Mouse (Mus musculus): ENCODE measurements around the gene Dnajc17. TPM values are rescaled to one million over a fixed set of nuclear protein-coding genes. Genes with fewer than 3 reads are reported as not detected.

The Dnajc17 gene
- 17.0 and 22.3 TPM in 2 replicates for polyA plus RNA-seq (2015; fragmentation: Nextera tagmentation; extraction: Ambion mirVana)

DNA sequence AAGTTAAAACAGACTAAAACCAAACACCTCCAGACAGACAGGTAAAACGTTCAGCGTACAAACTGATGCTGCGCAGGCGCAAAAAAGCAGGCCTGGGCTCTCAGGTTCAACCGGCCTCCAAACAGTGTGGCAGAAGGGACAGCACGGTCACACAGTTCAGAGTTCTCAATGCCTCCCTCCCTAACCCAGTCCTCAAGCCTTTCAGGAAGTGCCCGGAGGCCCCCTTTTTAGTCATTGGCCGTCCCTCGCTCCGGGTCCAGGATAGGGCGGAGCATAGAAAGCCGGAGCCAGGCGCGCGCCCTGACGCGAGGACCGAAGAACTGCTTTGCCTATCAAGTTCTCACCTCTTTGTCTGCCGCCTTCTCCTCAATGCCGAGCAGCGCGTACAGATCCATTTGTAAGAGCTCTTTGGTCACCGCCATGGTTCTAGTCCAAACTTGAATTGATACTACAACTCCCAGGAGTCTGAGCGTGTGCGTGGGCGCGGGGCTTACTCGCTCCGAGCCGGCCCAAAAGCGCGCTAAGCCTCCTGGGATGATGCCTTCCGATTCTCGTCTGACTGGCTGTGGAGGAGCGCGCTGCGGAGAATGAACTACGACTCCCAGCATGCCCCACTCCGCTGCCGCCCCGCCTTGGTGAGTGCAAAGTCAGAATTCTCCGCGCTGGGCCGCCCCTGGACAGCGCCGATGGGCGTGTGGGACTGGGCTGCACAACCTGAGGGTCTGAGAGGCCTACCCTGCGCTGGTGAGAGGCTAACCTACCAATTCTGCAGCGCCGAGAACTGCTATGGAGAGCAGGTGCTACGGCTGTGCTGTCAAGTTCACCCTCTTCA lies at the start of gene Dnajc17, which contains the start of gene Zfyve19:
Gene Dnajc17, minus strand, starts transcription at position 452 of the 832 bp plus-strand sequence.
Gene Zfyve19, plus strand, starts transcription at position 274 of the 832 bp plus-strand sequence.
- Histone ChIP-seq H3K36me3 (ENCODE audit: control insufficient read depth, insufficient read depth, low read length) (peaks cover 11% of the 10 kb centered on the region), H3K4me3 (ENCODE audit: low read length) (peak within 1 kb of the TSS; percentile 86), H3K27me3 (ENCODE audit: control insufficient read depth, insufficient read depth, low read depth, low read length) (no peaks in the 10 kb centered on the region), H3K9ac (ENCODE audit: low read length) (peak within 1 kb of the TSS; percentile 81), H3K9me3 (ENCODE audit: control insufficient read depth, low read length) (no peaks in the 10 kb centered on the region), H3K4me1 (replicated peaks; ENCODE audit: control insufficient read depth, insufficient read depth, low read length) (peaks cover 12% of the 10 kb centered on the region), H3K27ac (ENCODE audit: low read length) (peak within 1 kb of the TSS; percentile 91), H3K4me2 (ENCODE audit: low read depth, low read length) (peak within 1 kb of the TSS; percentile 81)
- WGBS, result under 1% methylated on average over 51 of the region's 51 CpGs
- peak; percentile 99 for ATAC-seq (ENCODE audit: low read depth)

DNA sequence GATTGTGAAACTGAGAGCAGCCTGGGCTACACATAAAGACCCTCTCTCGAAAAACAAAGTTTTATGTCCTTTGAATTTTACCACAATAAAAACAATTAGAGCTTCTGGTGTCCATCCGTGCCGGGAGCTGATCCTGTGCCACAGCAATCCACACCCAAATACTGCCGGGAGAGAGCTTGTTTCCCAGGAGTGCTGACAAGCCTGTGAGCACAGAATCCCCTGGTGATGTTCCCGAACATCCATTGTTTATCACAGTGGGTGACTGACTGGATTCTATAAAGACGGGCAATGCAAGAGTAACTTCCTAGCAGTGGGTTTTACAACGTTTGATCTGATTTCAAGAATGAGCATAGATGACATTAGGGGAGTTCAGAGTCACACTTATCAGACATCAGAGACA lies 46.4 kb upstream of the Dnajc17 start:
- Histone ChIP-seq H3K9ac (ENCODE audit: low read length) (no peak overlapping the region), H3K27me3 (ENCODE audit: control insufficient read depth, insufficient read depth, low read depth, low read length) (peaks cover 11% of the 10 kb centered on the region), H3K36me3 (ENCODE audit: control insufficient read depth, insufficient read depth, low read length) (no peaks in the 10 kb centered on the region), H3K9me3 (ENCODE audit: control insufficient read depth, low read length) (no peaks in the 10 kb centered on the region), H3K4me3 (ENCODE audit: low read length) (no peak overlapping the region), H3K27ac (ENCODE audit: low read length) (no peak overlapping the region), H3K4me2 (ENCODE audit: low read depth, low read length) (no peak overlapping the region), H3K4me1 (replicated peaks; ENCODE audit: control insufficient read depth, insufficient read depth, low read length) (0 out of 2 replicates have a peak, but pooled peaks cover 3% of the 10 kb centered on the region)
- ATAC-seq (ENCODE audit: low read depth), result no peak
- 27% methylated on average over 7 of the region's 7 CpGs for WGBS

DNA sequence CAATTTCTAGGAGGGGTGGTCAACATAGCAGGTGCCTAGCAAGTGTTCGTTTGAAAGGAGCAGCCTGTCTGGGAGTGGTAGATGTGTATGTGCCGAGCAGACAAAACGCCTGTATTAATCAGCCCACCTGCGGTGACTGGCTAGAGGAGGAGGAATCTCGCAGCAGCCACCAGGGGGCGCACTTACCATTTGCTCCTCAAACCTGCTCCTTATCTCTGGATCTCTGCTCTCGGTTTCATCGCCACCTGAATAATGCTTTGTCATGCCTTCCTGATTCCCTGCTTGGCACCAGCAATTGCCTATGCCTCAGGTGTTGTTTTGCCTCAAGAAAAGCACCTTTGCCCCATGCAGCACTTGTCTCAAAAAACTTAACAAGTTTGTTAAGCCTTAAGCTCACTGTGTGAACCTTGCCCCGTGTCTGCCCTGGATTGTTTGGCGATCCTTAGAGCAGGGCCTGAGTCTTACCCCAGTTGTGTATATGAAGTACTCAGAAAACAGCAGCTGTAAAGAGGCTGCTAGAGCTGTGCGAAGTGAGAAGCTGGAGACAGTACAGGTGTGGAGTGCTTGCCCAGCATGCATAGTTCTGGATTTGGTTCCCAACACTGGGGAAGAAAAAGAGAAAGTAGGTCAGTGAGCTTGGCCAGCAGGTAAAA lies 42.4 kb upstream of the Dnajc17 start:
- Histone ChIP-seq H3K27me3 (ENCODE audit: control insufficient read depth, insufficient read depth, low read depth, low read length) (peaks cover 11% of the 10 kb centered on the region), H3K4me3 (ENCODE audit: low read length) (0 out of 2 replicates have a peak overlapping the region, but pooled peaks have one; percentile 15), H3K9me3 (ENCODE audit: control insufficient read depth, low read length) (no peaks in the 10 kb centered on the region), H3K9ac (ENCODE audit: low read length) (peak overlapping the region; percentile 26; the same call in 1 of the 2 replicates), H3K4me1 (replicated peaks; ENCODE audit: control insufficient read depth, insufficient read depth, low read length) (0 out of 2 replicates have a peak, but pooled peaks cover 3% of the 10 kb centered on the region), H3K36me3 (ENCODE audit: control insufficient read depth, insufficient read depth, low read length) (no peaks in the 10 kb centered on the region), H3K4me2 (ENCODE audit: low read depth, low read length) (peak overlapping the region; percentile 38), H3K27ac (ENCODE audit: low read length) (no peak overlapping the region)
- WGBS, result 7% methylated on average over 11 of the region's 11 CpGs
- peak; percentile 78 for ATAC-seq (ENCODE audit: low read depth)

DNA sequence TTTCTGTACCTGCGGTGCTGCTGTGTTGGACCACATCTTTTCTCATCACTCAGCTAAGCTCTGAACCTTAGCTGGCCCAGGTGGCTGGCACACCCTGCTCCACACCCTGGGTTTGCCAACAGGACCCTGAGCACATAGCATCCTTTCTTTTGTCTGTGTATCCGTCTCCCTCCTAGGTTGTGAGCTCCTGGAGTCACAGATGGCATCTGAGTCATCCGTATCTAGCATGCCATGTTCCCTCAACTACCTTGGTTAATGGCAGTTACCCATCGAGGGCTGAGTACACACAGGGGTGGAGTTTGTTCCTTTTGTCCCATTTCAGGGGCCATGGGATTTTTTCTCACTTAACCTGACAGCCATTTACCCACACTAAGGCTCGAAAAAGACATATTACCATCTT lies 41.8 kb upstream of the Dnajc17 start:
- WGBS, result 54% methylated on average over 5 of the region's 5 CpGs
- H3K27me3 ChIP-seq (ENCODE audit: control insufficient read depth, insufficient read depth, low read depth, low read length), result peaks cover 9% of the 10 kb centered on the region
- no peak overlapping the region for H3K9ac ChIP-seq (ENCODE audit: low read length)
- H3K36me3 ChIP-seq (ENCODE audit: control insufficient read depth, insufficient read depth, low read length), result no peaks in the 10 kb centered on the region
- no peak overlapping the region for H3K4me3 ChIP-seq (ENCODE audit: low read length)
- H3K4me1 ChIP-seq (replicated peaks; ENCODE audit: control insufficient read depth, insufficient read depth, low read length), result 0 out of 2 replicates have a peak, but pooled peaks cover 3% of the 10 kb centered on the region
- no peak for ATAC-seq (ENCODE audit: low read depth)
- no peaks in the 10 kb centered on the region for H3K9me3 ChIP-seq (ENCODE audit: control insufficient read depth, low read length)
- H3K4me2 ChIP-seq (ENCODE audit: low read depth, low read length), result no peak overlapping the region
- H3K27ac ChIP-seq (ENCODE audit: low read length), result no peak overlapping the region

DNA sequence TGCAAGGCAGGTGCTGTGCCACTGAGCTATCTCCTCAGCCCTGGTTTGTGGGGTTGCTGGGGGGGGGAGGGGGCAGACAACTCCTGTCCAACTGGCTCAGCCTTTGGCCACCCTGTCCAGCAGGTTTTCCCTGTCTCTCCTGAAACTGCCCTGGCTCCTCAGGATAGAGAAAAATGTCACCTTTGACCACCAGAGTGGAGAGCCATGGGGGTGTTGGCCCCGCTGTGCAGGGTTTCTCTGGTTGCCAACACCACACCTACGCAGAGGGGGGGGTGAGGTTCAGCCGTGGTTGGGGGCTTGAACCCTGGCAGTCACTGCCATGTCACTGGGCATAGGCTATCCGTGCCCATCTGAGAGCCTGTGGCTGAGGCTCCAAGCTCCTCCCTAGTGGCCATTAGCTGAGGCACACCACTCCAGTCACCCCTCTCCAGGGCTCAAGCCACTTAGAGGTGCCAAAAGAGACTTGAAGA lies 41.0 kb upstream of the Dnajc17 start:
- no peaks in the 10 kb centered on the region for H3K9me3 ChIP-seq (ENCODE audit: control insufficient read depth, low read length)
- H3K4me1 ChIP-seq (replicated peaks; ENCODE audit: control insufficient read depth, insufficient read depth, low read length), result 0 out of 2 replicates have a peak, but pooled peaks cover 3% of the 10 kb centered on the region
- H3K4me3 ChIP-seq (ENCODE audit: low read length), result no peak overlapping the region
- no peak overlapping the region for H3K9ac ChIP-seq (ENCODE audit: low read length)
- no peak overlapping the region for H3K27ac ChIP-seq (ENCODE audit: low read length)
- 42% methylated on average over 4 of the region's 4 CpGs for WGBS
- H3K27me3 ChIP-seq (ENCODE audit: control insufficient read depth, insufficient read depth, low read depth, low read length), result peaks cover 2% of the 10 kb centered on the region; the same call in 1 of the 2 replicates
- no peaks in the 10 kb centered on the region for H3K36me3 ChIP-seq (ENCODE audit: control insufficient read depth, insufficient read depth, low read length)
- no peak overlapping the region for H3K4me2 ChIP-seq (ENCODE audit: low read depth, low read length)
- peak; percentile 49 for ATAC-seq (ENCODE audit: low read depth)

DNA sequence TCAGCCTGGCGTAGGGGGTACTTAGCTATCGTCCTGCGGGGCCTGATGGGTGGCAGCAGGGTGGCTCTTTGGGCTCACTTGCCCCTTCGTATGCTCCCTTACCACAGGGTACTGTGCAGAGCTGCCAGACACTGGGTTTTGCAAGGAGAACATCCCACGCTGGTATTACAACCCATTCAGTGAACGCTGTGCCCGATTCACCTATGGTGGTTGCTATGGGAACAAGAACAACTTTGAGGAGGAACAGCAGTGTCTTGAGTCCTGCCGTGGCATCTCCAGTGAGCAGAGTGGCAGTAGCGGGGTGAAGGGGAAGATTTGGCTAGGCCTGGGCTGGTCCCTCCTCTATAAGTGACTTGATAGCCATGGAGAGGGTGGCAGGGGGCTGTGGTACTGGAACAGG lies 39.3 kb upstream of the Dnajc17 start:
- Histone ChIP-seq H3K36me3 (ENCODE audit: control insufficient read depth, insufficient read depth, low read length) (no peaks in the 10 kb centered on the region), H3K4me2 (ENCODE audit: low read depth, low read length) (no peak overlapping the region), H3K9me3 (ENCODE audit: control insufficient read depth, low read length) (no peaks in the 10 kb centered on the region), H3K4me1 (replicated peaks; ENCODE audit: control insufficient read depth, insufficient read depth, low read length) (0 out of 2 replicates have a peak, but pooled peaks cover 3% of the 10 kb centered on the region), H3K27me3 (ENCODE audit: control insufficient read depth, insufficient read depth, low read depth, low read length) (no peaks in the 10 kb centered on the region), H3K27ac (ENCODE audit: low read length) (no peak overlapping the region), H3K9ac (ENCODE audit: low read length) (no peak overlapping the region), H3K4me3 (ENCODE audit: low read length) (no peak overlapping the region)
- 78% methylated on average over 9 of the region's 9 CpGs for WGBS
- ATAC-seq (ENCODE audit: low read depth), result no peak

DNA sequence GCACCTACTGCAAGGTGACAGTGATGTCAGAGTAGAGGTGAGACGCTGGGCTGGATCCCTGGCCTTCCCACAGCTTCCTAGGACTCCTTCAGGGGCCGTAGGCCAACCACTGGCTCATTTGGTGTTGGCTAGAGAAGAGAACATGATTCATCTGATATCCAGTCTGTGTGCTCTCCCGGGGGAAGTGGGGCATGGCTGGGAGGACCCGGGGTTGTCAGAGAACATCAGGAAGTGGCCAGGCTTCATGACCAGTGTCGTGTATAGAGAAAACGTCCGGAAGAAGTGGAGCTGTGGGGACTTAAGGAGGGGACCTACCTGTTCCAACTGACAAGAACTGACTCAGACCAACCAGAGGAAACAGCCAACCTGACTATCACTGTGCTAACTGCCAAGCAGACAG lies 36.7 kb upstream of the Dnajc17 start:
- H3K4me1 ChIP-seq (replicated peaks; ENCODE audit: control insufficient read depth, insufficient read depth, low read length), result no peaks in the 10 kb centered on the region
- no peak overlapping the region for H3K4me2 ChIP-seq (ENCODE audit: low read depth, low read length)
- H3K36me3 ChIP-seq (ENCODE audit: control insufficient read depth, insufficient read depth, low read length), result no peaks in the 10 kb centered on the region
- H3K4me3 ChIP-seq (ENCODE audit: low read length), result no peak overlapping the region
- H3K9ac ChIP-seq (ENCODE audit: low read length), result no peak overlapping the region
- 67% methylated on average over 7 of the region's 7 CpGs for WGBS
- no peaks in the 10 kb centered on the region for H3K9me3 ChIP-seq (ENCODE audit: control insufficient read depth, low read length)
- no peaks in the 10 kb centered on the region; the same call in 1 of the 2 replicates for H3K27me3 ChIP-seq (ENCODE audit: control insufficient read depth, insufficient read depth, low read depth, low read length)
- no peak for ATAC-seq (ENCODE audit: low read depth)
- H3K27ac ChIP-seq (ENCODE audit: low read length), result no peak overlapping the region

DNA sequence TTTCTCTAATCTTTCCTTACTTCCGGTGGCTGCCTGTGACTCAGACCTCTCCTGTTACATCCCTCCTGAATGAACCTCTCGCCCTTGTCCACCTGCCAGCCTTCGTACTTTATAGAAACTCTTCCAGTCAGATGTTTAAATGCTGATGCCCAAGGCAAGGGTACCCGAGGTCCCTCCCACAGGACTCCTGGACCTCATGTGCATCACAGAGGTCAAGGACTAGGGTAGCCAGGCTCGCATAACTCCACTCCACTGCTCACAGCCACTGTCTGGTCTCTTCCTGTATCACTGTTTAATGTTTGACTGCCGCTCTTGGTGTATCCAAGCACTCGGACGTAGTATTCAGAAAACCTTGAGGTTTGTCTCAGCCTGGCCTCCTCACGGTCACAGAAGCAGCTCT lies 34.0 kb upstream of the Dnajc17 start:
- peaks cover 14% of the 10 kb centered on the region for H3K27me3 ChIP-seq (ENCODE audit: control insufficient read depth, insufficient read depth, low read depth, low read length)
- ATAC-seq (ENCODE audit: low read depth), result no peak

DNA sequence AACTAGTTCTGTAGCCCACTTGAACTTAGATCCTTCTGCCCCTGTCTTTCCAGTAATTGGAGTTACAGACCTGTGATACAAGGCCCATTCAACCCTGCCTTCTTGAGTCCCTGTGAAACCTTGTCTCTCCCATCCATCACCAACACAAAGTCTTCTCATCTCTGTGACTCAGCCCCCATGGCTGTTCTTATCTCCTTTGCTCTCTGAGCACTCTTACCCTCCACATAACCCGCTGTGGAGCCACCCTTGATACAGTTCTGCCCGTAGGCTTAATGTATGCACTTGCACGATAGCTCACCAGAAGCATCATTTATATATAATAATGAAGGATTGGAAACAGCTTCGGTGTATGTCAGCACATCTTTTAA lies 32.2 kb upstream of the Dnajc17 start:
- peaks cover 6% of the 10 kb centered on the region; the same call in 1 of the 2 replicates for H3K4me1 ChIP-seq (replicated peaks; ENCODE audit: control insufficient read depth, insufficient read depth, low read length)
- WGBS, result 72% methylated on average over 4 of the region's 4 CpGs
- H3K27ac ChIP-seq (ENCODE audit: low read length), result no peak overlapping the region
- no peaks in the 10 kb centered on the region for H3K36me3 ChIP-seq (ENCODE audit: control insufficient read depth, insufficient read depth, low read length)
- H3K4me2 ChIP-seq (ENCODE audit: low read depth, low read length), result no peak overlapping the region
- H3K9ac ChIP-seq (ENCODE audit: low read length), result no peak overlapping the region
- peaks cover 30% of the 10 kb centered on the region for H3K27me3 ChIP-seq (ENCODE audit: control insufficient read depth, insufficient read depth, low read depth, low read length)
- no peak for ATAC-seq (ENCODE audit: low read depth)
- H3K4me3 ChIP-seq (ENCODE audit: low read length), result no peak overlapping the region
- no peaks in the 10 kb centered on the region for H3K9me3 ChIP-seq (ENCODE audit: control insufficient read depth, low read length)

More for the DNA sequence above, 34.0 kb upstream of the Dnajc17 start:
- Histone ChIP-seq H3K4me2 (ENCODE audit: low read depth, low read length) (no peak overlapping the region), H3K9me3 (ENCODE audit: control insufficient read depth, low read length) (no peaks in the 10 kb centered on the region), H3K36me3 (ENCODE audit: control insufficient read depth, insufficient read depth, low read length) (no peaks in the 10 kb centered on the region), H3K4me3 (ENCODE audit: low read length) (no peak overlapping the region), H3K4me1 (replicated peaks; ENCODE audit: control insufficient read depth, insufficient read depth, low read length) (0 out of 2 replicates have a peak, but pooled peaks cover 2% of the 10 kb centered on the region), H3K27ac (ENCODE audit: low read length) (no peak overlapping the region), H3K9ac (ENCODE audit: low read length) (no peak overlapping the region)
- WGBS, result 60% methylated on average over 9 of the region's 9 CpGs

Data from lung, embryonic 16.5 days (tissue).